Mouse (Mus musculus): ENCODE data around the gene Jdp2. TPM values are rescaled to one million over a fixed set of nuclear protein-coding genes. Genes with fewer than 3 reads are reported as not detected.
A peak's percentile ranks its signal among the peaks of the same experiment; 100 is the strongest.

The Jdp2 gene
- total and polyA plus RNA-seq, 2 experiments, result 1.1 to 1.6 TPM

GRCm38 (mm10) chr12:85670080-85670479 is 71.3 kb downstream of the Jdp2 start:
- Histone ChIP-seq H3K9ac (ENCODE audit: low read depth, low read length) (no peak overlapping the region), H3K79me2 (ENCODE audit: control insufficient read depth, insufficient read depth, low read length) (no peaks in the 10 kb centered on the region), H3K27ac (replicated peaks; ENCODE audit: insufficient read depth, low read depth, low read length) (no peak overlapping the region), H3K27me3 (ENCODE audit: control insufficient read depth, insufficient read depth, low read length) (0 out of 2 replicates have a peak, but pooled peaks cover 3% of the 10 kb centered on the region), H3K4me3 (ENCODE audit: insufficient read depth, low read depth, low read length) (no peak overlapping the region), H3K36me3 (ENCODE audit: control insufficient read depth, insufficient read depth, low read length) (no peaks in the 10 kb centered on the region), H3K4me1 (ENCODE audit: control insufficient read depth, insufficient read depth, low read length) (no peaks in the 10 kb centered on the region)
- no peak for TF ChIP-seq CTCF (IDR thresholded peaks at IDR 0.05; ENCODE audit: low read depth, low read length)
- no peak for TF ChIP-seq POLR2A (IDR thresholded peaks at IDR 0.05; ENCODE audit: extremely low read depth, insufficient read depth, low read length)
- WGBS, result 67% methylated on average over 3 of the region's 3 CpGs
- peak; percentile 10 for DNase-seq (ENCODE audit: extremely low read depth, low read depth, low spot score)

- no peak for TF ChIP-seq CTCF (IDR thresholded peaks at IDR 0.05; ENCODE audit: low read depth, low read length)
- TF ChIP-seq POLR2A (IDR thresholded peaks at IDR 0.05; ENCODE audit: extremely low read depth, insufficient read depth, low read length), result no peak
- H3K4me1 ChIP-seq (ENCODE audit: control insufficient read depth, insufficient read depth, low read length), result no peaks in the 10 kb centered on the region
- no peak overlapping the region for H3K9ac ChIP-seq (ENCODE audit: low read depth, low read length)
- 87% methylated on average over 8 of the region's 8 CpGs for WGBS
- H3K27ac ChIP-seq (replicated peaks; ENCODE audit: insufficient read depth, low read depth, low read length), result no peak overlapping the region
- H3K27me3 ChIP-seq (ENCODE audit: control insufficient read depth, insufficient read depth, low read length), result no peaks in the 10 kb centered on the region
- H3K79me2 ChIP-seq (ENCODE audit: control insufficient read depth, insufficient read depth, low read length), result no peaks in the 10 kb centered on the region
- no peaks in the 10 kb centered on the region for H3K36me3 ChIP-seq (ENCODE audit: control insufficient read depth, insufficient read depth, low read length)
- H3K4me3 ChIP-seq (ENCODE audit: insufficient read depth, low read depth, low read length), result no peak overlapping the region
- no peak for DNase-seq (ENCODE audit: extremely low read depth, low read depth, low spot score)
Measured at GRCm38 (mm10) chr12:85673914-85674313, 75.1 kb downstream of the Jdp2 start.

- Histone ChIP-seq H3K27me3 (ENCODE audit: control insufficient read depth, insufficient read depth, low read length) (no peaks in the 10 kb centered on the region), H3K36me3 (ENCODE audit: control insufficient read depth, insufficient read depth, low read length) (no peaks in the 10 kb centered on the region), H3K4me3 (ENCODE audit: insufficient read depth, low read depth, low read length) (no peak overlapping the region), H3K4me1 (ENCODE audit: control insufficient read depth, insufficient read depth, low read length) (no peaks in the 10 kb centered on the region), H3K79me2 (ENCODE audit: control insufficient read depth, insufficient read depth, low read length) (no peaks in the 10 kb centered on the region), H3K27ac (replicated peaks; ENCODE audit: insufficient read depth, low read depth, low read length) (no peak overlapping the region), H3K9ac (ENCODE audit: low read depth, low read length) (no peak overlapping the region)
- DNase-seq (ENCODE audit: extremely low read depth, low read depth, low spot score), result no peak
- TF ChIP-seq CTCF (IDR thresholded peaks at IDR 0.05; ENCODE audit: low read depth, low read length), result no peak
- TF ChIP-seq POLR2A (IDR thresholded peaks at IDR 0.05; ENCODE audit: extremely low read depth, insufficient read depth, low read length), result no peak
- 83% methylated on average over 5 of the region's 5 CpGs for WGBS
Measured at GRCm38 (mm10) chr12:85679117-85679516, 80.3 kb downstream of the Jdp2 start.

- Histone ChIP-seq H3K27ac (replicated peaks; ENCODE audit: insufficient read depth, low read depth, low read length) (no peak overlapping the region), H3K27me3 (ENCODE audit: control insufficient read depth, insufficient read depth, low read length) (no peaks in the 10 kb centered on the region), H3K4me1 (ENCODE audit: control insufficient read depth, insufficient read depth, low read length) (no peaks in the 10 kb centered on the region), H3K36me3 (ENCODE audit: control insufficient read depth, insufficient read depth, low read length) (no peaks in the 10 kb centered on the region), H3K9ac (ENCODE audit: low read depth, low read length) (no peak overlapping the region), H3K4me3 (ENCODE audit: insufficient read depth, low read depth, low read length) (no peak overlapping the region), H3K79me2 (ENCODE audit: control insufficient read depth, insufficient read depth, low read length) (no peaks in the 10 kb centered on the region)
- no peak for DNase-seq (ENCODE audit: extremely low read depth, low read depth, low spot score)
- TF ChIP-seq POLR2A (IDR thresholded peaks at IDR 0.05; ENCODE audit: extremely low read depth, insufficient read depth, low read length) (no peak), CTCF (IDR thresholded peaks at IDR 0.05; ENCODE audit: low read depth, low read length) (no peak)
- WGBS, result 71% methylated on average over 2 of the region's 2 CpGs
Measured at GRCm38 (mm10) chr12:85679808-85680207, 81.0 kb downstream of the Jdp2 start.

- TF ChIP-seq CTCF (IDR thresholded peaks at IDR 0.05; ENCODE audit: low read depth, low read length) (no peak), POLR2A (IDR thresholded peaks at IDR 0.05; ENCODE audit: extremely low read depth, insufficient read depth, low read length) (no peak)
- no peaks in the 10 kb centered on the region for H3K4me1 ChIP-seq (ENCODE audit: control insufficient read depth, insufficient read depth, low read length)
- WGBS, result 52% methylated on average over 2 of the region's 2 CpGs
- no peak overlapping the region for H3K4me3 ChIP-seq (ENCODE audit: insufficient read depth, low read depth, low read length)
- H3K27me3 ChIP-seq (ENCODE audit: control insufficient read depth, insufficient read depth, low read length), result no peaks in the 10 kb centered on the region
- no peaks in the 10 kb centered on the region for H3K79me2 ChIP-seq (ENCODE audit: control insufficient read depth, insufficient read depth, low read length)
- H3K27ac ChIP-seq (replicated peaks; ENCODE audit: insufficient read depth, low read depth, low read length), result no peak overlapping the region
- no peaks in the 10 kb centered on the region for H3K36me3 ChIP-seq (ENCODE audit: control insufficient read depth, insufficient read depth, low read length)
- no peak overlapping the region for H3K9ac ChIP-seq (ENCODE audit: low read depth, low read length)
- DNase-seq (ENCODE audit: extremely low read depth, low read depth, low spot score), result no peak
Measured at GRCm38 (mm10) chr12:85682328-85682727, 83.5 kb downstream of the Jdp2 start.

- TF ChIP-seq POLR2A (IDR thresholded peaks at IDR 0.05; ENCODE audit: extremely low read depth, insufficient read depth, low read length), result no peak
- TF ChIP-seq CTCF (IDR thresholded peaks at IDR 0.05; ENCODE audit: low read depth, low read length), result no peak
- H3K9ac ChIP-seq (ENCODE audit: low read depth, low read length), result no peak overlapping the region
- no peaks in the 10 kb centered on the region for H3K79me2 ChIP-seq (ENCODE audit: control insufficient read depth, insufficient read depth, low read length)
- WGBS, result 83% methylated on average over 16 of the region's 16 CpGs
- no peak overlapping the region for H3K4me3 ChIP-seq (ENCODE audit: insufficient read depth, low read depth, low read length)
- H3K36me3 ChIP-seq (ENCODE audit: control insufficient read depth, insufficient read depth, low read length), result no peaks in the 10 kb centered on the region
- no peaks in the 10 kb centered on the region; the same call in 1 of the 2 replicates for H3K27me3 ChIP-seq (ENCODE audit: control insufficient read depth, insufficient read depth, low read length)
- H3K4me1 ChIP-seq (ENCODE audit: control insufficient read depth, insufficient read depth, low read length), result no peaks in the 10 kb centered on the region
- DNase-seq (ENCODE audit: extremely low read depth, low read depth, low spot score), result no peak
- H3K27ac ChIP-seq (replicated peaks; ENCODE audit: insufficient read depth, low read depth, low read length), result no peak overlapping the region
Measured at GRCm38 (mm10) chr12:85684411-85685275, 85.8 kb downstream of the Jdp2 start.

Data from liver, adult 2 months (tissue).